Mouse (Mus musculus): ENCODE results near the gene Grm3. TPM values are rescaled to one million over a fixed set of nuclear protein-coding genes. Genes with fewer than 3 reads are reported as not detected.

Gene Grm3
- polyA plus RNA-seq, 1 experiment, result not detected

DNA sequence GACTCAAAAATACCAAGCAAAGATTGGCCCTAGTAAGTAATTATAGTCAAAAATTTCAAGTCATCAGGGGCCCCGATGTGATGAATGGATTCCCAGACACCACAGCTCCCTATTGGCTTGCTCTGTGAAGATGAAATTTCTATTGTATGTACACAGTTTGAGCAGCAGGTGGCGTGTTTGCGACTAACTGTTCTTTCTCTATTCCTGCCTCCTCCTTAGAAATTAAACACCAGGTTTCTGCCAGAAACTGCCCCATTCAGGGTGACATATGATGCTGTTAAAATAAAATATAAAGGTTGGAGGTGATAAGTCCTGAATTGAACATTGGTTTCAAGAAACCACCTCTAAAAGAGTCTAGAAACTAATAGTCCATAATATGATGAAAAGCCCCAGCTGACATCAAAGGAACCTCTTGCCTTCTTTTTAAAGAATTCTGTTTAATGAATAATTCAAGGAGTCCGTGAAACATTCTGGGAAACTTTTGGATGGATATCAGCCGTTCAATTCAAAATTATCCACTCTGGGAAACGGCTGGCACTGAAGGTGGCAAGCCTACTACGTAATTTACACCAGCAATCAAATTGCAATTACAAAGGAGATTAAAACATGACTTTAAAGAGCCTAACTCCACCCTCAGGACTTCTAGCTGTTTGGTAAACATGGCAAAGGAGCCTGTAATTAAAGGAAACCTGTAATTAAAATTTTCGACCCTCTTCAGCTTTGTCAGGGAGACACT is 184.0 kb downstream of the Grm3 start:
- Histone ChIP-seq H3K27ac (ENCODE audit: insufficient read depth, low read depth, low read length) (no peak overlapping the region), H3K4me3 (ENCODE audit: insufficient read depth, low read length) (no peak overlapping the region), H3K4me1 (ENCODE audit: control insufficient read depth, insufficient read depth, low read length) (no peaks in the 10 kb centered on the region)
- TF ChIP-seq CTCF (IDR thresholded peaks at IDR 0.05; ENCODE audit: low read depth, low read length), result no peak
- no peak for TF ChIP-seq POLR2A (IDR thresholded peaks at IDR 0.05; ENCODE audit: borderline replicate concordance, low read depth, low read length)

DNA sequence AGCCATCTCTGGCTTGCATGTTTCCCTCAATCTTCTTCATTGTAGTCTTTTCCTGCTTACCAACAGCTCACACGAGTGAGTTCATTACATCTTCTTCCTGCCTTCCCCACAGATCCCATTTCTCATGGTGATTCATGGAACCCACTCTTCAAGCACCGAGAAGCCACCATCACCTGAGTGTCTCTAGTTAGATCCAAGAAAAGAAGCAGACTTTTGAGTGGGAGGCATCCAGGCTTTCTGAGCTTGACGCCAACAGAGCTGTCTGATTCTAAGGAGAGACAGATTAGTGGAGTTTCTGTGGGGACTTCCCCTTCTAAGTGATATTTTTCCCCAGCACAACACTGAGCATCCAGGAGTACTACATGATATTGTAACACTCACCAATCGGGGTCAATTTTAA is 199.5 kb downstream of the Grm3 start:
- Histone ChIP-seq H3K4me3 (ENCODE audit: insufficient read depth, low read length) (no peak overlapping the region), H3K4me1 (ENCODE audit: control insufficient read depth, insufficient read depth, low read length) (no peaks in the 10 kb centered on the region), H3K27ac (ENCODE audit: insufficient read depth, low read depth, low read length) (no peak overlapping the region)
- TF ChIP-seq POLR2A (IDR thresholded peaks at IDR 0.05; ENCODE audit: borderline replicate concordance, low read depth, low read length), result no peak
- TF ChIP-seq CTCF (IDR thresholded peaks at IDR 0.05; ENCODE audit: low read depth, low read length), result no peak

DNA sequence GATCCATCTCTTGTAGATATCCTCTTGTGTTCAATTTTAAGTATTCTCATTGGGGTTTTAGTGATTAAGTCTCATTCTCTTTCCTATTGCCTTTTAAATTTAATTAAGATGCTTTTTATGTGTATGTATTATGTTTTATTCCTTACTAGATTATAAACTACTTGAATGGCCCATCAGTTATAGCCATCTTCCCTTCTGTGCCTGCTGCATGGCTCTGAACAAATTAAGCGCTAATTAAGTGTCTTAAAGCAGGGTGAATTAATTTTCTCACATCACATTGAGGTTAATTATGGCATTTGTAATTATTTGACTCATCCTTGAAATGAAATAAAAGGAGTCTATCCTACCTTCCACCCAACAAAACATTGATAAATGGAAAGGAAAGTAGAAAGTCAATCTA is 213.9 kb downstream of the Grm3 start:
- H3K4me1 ChIP-seq (ENCODE audit: control insufficient read depth, insufficient read depth, low read length), result no peaks in the 10 kb centered on the region
- H3K4me3 ChIP-seq (ENCODE audit: insufficient read depth, low read length), result no peak overlapping the region
- no peak for TF ChIP-seq POLR2A (IDR thresholded peaks at IDR 0.05; ENCODE audit: borderline replicate concordance, low read depth, low read length)

DNA sequence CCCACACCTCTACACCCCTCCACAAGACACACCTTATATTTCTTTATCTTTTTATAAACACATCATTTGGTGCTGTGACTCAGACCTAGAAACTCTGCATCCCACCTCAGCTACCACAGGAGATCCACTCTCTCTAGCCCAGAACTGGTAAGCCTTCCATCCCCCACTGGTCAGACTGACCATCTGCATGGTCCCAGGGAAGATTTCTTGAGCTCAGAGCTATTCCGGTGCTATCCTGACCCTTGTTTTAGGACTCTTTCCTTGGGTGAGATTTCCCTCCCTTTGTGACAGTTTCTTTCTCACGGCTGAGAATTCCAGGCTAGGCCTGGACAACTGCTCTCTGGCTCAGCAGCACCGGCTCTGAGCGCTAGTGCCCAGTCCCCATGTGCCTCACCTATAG is 227.7 kb downstream of the Grm3 start:
- H3K4me3 ChIP-seq (ENCODE audit: insufficient read depth, low read length), result no peak overlapping the region
- TF ChIP-seq CTCF (IDR thresholded peaks at IDR 0.05; ENCODE audit: low read depth, low read length) (no peak), POLR2A (IDR thresholded peaks at IDR 0.05; ENCODE audit: borderline replicate concordance, low read depth, low read length) (no peak)
- no peaks in the 10 kb centered on the region for H3K4me1 ChIP-seq (ENCODE audit: control insufficient read depth, insufficient read depth, low read length)
- H3K27ac ChIP-seq (ENCODE audit: insufficient read depth, low read depth, low read length), result no peak overlapping the region

More for the DNA sequence above, 213.9 kb downstream of the Grm3 start:
- H3K27ac ChIP-seq (ENCODE audit: insufficient read depth, low read depth, low read length), result no peak overlapping the region

DNA sequence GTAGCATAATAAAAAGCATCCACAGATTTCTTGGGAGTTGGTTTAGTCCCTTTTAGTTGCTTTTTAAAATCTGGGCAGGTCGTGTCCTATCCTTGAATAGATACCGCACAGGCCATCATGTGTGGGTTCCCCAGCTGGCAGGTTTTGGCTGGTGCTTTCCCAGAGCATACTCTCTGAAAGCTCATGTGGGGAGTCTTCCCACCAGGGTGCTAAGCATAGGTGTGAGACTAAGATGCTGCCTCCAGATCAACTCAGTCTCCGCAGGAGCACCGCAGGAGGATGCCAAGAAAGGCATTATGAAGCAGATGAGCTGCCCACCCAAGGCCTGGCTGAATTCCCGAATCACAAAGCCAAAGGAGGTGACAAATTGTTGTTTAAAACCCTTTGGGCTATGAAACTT is 229.5 kb downstream of the Grm3 start:
- TF ChIP-seq POLR2A (IDR thresholded peaks at IDR 0.05; ENCODE audit: borderline replicate concordance, low read depth, low read length) (no peak), CTCF (IDR thresholded peaks at IDR 0.05; ENCODE audit: low read depth, low read length) (no peak)
- no peak overlapping the region for H3K27ac ChIP-seq (ENCODE audit: insufficient read depth, low read depth, low read length)
- H3K4me1 ChIP-seq (ENCODE audit: control insufficient read depth, insufficient read depth, low read length), result no peaks in the 10 kb centered on the region
- H3K4me3 ChIP-seq (ENCODE audit: insufficient read depth, low read length), result no peak overlapping the region

DNA sequence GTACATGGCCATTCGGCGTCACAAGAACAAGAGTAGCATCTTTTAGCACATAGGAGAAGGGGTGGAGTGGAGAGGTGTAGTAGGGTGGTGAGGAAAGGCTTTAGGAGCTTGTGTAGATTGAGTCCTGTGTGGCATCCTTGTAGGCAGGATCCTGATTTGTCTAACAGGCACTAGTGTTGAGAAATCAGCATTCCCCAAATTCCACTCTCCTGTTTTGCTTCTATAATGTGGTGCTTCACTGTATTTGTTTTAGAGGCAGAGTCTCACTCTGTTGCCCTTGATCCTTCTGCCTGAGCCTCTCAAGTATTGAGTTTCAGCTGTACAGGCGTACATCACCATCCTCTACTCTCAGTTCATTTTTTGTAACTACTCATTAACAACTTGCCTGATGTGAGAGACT is 247.4 kb downstream of the Grm3 start:
- H3K4me1 ChIP-seq (ENCODE audit: control insufficient read depth, insufficient read depth, low read length), result no peaks in the 10 kb centered on the region
- TF ChIP-seq POLR2A (IDR thresholded peaks at IDR 0.05; ENCODE audit: borderline replicate concordance, low read depth, low read length) (no peak), CTCF (IDR thresholded peaks at IDR 0.05; ENCODE audit: low read depth, low read length) (no peak)
- H3K27ac ChIP-seq (ENCODE audit: insufficient read depth, low read depth, low read length), result no peak overlapping the region
- no peak overlapping the region for H3K4me3 ChIP-seq (ENCODE audit: insufficient read depth, low read length)

DNA sequence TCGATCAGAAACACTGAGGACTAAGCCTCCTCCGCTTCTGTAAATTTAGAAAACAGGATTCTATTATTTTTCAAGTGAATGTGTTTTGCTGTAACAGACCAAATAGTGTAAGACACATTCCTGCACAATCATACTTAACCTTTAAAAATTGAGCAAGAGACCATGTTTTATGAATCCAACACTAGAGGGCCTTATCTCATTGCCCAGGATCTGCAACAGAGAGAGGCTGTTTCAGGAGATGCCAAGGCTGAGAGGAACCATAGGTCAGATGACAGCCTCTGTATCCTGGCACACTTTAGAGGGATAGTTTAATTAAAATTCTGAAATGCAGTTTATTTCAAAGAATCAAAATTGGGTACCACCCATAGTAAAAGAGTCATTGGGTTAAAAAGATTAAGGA is 271.7 kb downstream of the Grm3 start:
- Histone ChIP-seq H3K4me3 (ENCODE audit: insufficient read depth, low read length) (no peak overlapping the region), H3K27ac (ENCODE audit: insufficient read depth, low read depth, low read length) (no peak overlapping the region), H3K4me1 (ENCODE audit: control insufficient read depth, insufficient read depth, low read length) (no peaks in the 10 kb centered on the region)
- TF ChIP-seq CTCF (IDR thresholded peaks at IDR 0.05; ENCODE audit: low read depth, low read length) (no peak), POLR2A (IDR thresholded peaks at IDR 0.05; ENCODE audit: borderline replicate concordance, low read depth, low read length) (no peak)

DNA sequence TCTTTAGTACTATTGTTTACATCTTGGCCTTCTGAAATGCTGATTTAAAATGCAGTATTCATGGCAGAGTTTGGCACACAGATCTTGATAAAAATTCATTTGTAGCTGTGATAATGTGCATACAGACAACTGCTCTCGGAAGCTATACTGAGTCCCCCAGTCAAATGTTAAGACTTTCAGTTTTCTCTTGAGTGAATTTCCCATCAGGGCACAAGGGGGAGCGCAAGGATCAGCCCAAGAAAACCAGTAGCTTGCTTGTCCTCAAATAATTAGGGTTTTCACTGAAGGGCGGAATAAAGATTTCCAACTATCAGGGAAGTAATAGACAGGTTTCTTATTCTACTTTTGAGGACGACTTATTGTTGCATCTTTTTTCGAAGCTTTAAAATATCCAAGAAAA is 275.4 kb downstream of the Grm3 start:
- no peak overlapping the region for H3K27ac ChIP-seq (ENCODE audit: insufficient read depth, low read depth, low read length)
- TF ChIP-seq CTCF (IDR thresholded peaks at IDR 0.05; ENCODE audit: low read depth, low read length) (no peak), POLR2A (IDR thresholded peaks at IDR 0.05; ENCODE audit: borderline replicate concordance, low read depth, low read length) (no peak)
- no peaks in the 10 kb centered on the region for H3K4me1 ChIP-seq (ENCODE audit: control insufficient read depth, insufficient read depth, low read length)
- H3K4me3 ChIP-seq (ENCODE audit: insufficient read depth, low read length), result no peak overlapping the region

DNA sequence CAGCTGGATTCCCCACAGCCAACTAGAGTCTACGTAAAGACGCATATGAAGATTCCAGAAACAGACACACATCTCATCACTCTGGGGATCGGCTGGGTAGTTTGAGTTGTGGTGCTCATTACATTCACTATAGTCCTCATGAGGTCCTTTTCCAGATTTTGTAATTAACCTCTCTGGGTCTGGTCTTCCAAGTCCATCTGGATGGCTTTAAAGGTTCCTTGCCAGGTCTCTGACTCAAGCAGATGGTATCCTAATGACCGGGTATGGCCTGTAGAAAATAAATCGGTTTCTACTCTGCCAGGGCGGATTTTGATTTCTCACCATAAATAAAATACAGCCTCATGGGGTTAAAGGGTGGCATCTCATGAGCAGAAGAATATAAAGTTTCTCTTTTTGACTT is 276.0 kb downstream of the Grm3 start:
- TF ChIP-seq POLR2A (IDR thresholded peaks at IDR 0.05; ENCODE audit: borderline replicate concordance, low read depth, low read length) (no peak), CTCF (IDR thresholded peaks at IDR 0.05; ENCODE audit: low read depth, low read length) (no peak)
- no peaks in the 10 kb centered on the region for H3K4me1 ChIP-seq (ENCODE audit: control insufficient read depth, insufficient read depth, low read length)
- no peak overlapping the region for H3K4me3 ChIP-seq (ENCODE audit: insufficient read depth, low read length)
- no peak overlapping the region for H3K27ac ChIP-seq (ENCODE audit: insufficient read depth, low read depth, low read length)

DNA sequence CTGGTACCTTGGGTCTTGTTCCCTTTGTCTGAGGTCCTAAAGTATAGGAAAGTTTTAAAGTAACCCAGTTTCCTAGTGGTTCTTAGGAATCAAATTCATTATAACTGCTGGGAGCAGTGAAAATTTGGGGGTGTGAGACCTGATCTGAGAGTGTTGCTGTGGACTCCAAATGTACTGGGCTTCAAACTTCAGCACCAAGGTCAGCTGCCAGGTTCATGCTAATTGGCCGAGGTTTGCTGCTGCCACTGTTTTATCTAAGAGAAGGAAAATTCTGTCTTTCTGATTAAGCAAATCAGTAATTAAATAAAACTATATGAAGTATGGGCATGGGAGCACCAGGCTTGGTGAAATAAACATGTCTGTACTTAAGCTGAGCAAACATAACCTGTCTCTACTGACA is 278.8 kb downstream of the Grm3 start:
- Histone ChIP-seq H3K4me1 (ENCODE audit: control insufficient read depth, insufficient read depth, low read length) (no peaks in the 10 kb centered on the region), H3K4me3 (ENCODE audit: insufficient read depth, low read length) (no peak overlapping the region), H3K27ac (ENCODE audit: insufficient read depth, low read depth, low read length) (no peak overlapping the region)
- TF ChIP-seq CTCF (IDR thresholded peaks at IDR 0.05; ENCODE audit: low read depth, low read length) (no peak), POLR2A (IDR thresholded peaks at IDR 0.05; ENCODE audit: borderline replicate concordance, low read depth, low read length) (no peak)

Measured in bone marrow macrophage, adult 2 months (primary cell).